Mouse (Mus musculus): ENCODE measurements at regions not wholly inside any gene's neighbourhood (a gene's known extent, or its start where the extent isn't known, plus 50 kb on each side); places are given as distances from the start of the nearest gene placed in this dataset.

DNA sequence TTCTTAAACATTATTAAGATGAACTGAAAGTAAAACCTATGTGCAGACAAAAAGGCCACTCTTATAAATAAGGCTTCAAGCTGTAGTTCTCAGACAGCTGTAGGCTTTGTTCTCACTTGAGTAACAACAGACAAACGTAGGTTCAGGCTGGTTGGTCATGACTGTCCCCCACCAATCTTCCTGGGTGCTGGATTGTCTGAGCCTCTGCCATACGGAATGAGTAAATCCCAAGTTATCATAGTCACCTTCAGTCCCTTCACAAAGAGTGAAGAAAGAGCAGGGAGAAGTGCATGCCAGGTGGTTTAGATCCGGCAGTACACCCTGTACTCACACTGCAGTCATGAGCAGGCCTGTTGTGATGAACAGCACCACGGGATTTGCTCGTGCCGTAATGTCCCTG lies 69.0 kb upstream of the Fndc3a start:
- ATAC-seq, result no peak

DNA sequence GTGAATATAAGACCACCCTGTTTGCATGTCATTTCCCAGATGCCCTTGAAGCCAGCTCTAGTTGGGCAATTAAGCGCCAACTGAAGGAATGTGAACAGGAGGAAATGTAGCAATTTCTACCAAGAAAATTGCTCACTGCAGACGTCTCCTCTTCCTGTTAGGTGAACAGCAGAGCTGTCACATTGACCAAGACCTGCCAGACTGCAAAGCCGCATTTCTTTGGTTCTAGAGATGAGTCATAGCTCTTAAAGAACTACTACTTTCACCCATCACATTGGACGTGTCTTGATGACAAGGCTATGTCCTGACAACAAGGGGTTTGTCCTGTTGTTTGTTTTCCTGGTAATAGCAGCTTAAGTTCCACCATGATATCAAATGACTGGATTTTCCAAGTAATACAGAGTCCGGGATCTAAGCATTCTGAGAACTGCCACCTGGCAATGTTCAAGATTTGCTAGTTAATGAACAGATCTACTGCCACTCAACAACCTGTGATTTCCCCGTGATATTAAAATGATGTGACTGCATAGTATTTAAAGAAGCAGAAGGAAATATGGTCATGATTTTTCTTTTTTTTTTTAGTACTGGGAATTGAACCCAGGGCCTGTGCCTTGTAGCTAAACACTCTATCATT lies 68.2 kb upstream of the Fndc3a start:
- ATAC-seq, result peak; percentile 76

DNA sequence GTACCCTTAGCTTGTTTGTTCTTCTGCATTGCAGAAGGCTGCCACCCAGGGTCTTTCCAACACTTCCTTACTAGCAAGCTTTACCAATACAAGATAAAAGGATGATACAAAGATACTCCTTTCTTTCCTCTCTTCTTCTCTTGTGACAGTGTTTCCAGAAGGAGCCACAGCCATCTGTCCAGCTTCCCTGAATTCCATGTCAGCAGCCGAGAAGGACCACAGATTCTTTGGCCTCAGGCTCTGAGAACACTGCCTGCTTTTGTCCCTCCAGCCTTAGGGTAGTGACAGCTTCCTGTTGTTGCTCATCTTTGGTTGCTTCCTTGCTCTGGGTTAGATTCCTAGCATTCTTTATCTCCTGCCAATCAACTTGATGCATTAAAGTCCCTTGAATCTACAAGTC lies 60.4 kb upstream of the Fndc3a start:
- ATAC-seq, result no peak

DNA sequence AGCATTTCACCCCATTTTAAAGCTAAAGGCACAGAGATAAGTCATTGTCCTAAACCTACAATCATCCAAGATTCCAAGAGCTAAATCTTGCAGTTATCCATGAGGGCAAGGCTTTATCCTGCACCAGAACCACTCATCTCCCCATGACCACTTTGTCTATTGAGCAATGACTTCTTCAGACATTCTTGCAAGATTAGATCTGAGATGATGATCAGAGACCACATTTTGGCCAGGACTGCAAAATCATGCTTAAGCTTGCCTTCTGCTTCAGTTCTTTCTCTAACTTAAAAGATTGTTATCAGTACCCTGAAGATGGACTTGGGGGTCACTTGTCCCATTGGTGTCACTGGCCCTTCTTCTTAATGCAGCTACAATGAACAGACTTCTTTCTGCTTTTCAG lies 50.3 kb upstream of the Fndc3a start:
- no peak for ATAC-seq
